Mouse (Mus musculus) midbrain, embryonic 10.5 days (tissue): ENCODE measurements around the gene Fbxo44. TPM values are rescaled to one million over a fixed set of nuclear protein-coding genes. Genes with fewer than 3 reads are reported as not detected.
"Not testable (repeated sequence)": the region's sequence is repeated elsewhere in the genome, so short reads cannot be mapped to it uniquely, and the experiment has no call there.

Experiments used
- DNase-seq: peaks from one replicate; pipeline ENCODE4 v3.0.0-alpha.2; 2017; ENCODE audit warnings: low spot score
- H3K27ac ChIP-seq: fragments of 300-500 bp; sonication (generic); replicated peaks from 2 replicates; pipeline ENCODE4 v1.5.1; 2016; ENCODE audit warnings: mild to moderate bottlenecking
- H3K27me3 ChIP-seq: fragments of 300-500 bp; sonication (generic); 2 replicates; pipeline ENCODE4 v1.6.1; 2016; ENCODE audit warnings: low read depth, mild to moderate bottlenecking; ENCODE audit not compliant: poor library complexity, severe bottlenecking
- H3K36me3 ChIP-seq: fragments of 300-500 bp; sonication (generic); 2 replicates; pipeline ENCODE4 v1.6.1; 2016; ENCODE audit warnings: mild to moderate bottlenecking, moderate library complexity
- H3K4me1 ChIP-seq: fragments of 300-500 bp; sonication (generic); 2 replicates; pipeline ENCODE4 v1.6.1; 2016
- H3K4me3 ChIP-seq: fragments of 300-500 bp; sonication (generic); 2 replicates; pipeline ENCODE4 v1.5.1; 2016; ENCODE audit warnings: mild to moderate bottlenecking, moderate library complexity
- H3K9me3 ChIP-seq: fragments of 300-500 bp; sonication (generic); replicated peaks from 2 replicates; pipeline ENCODE4 v1.6.1; 2016; ENCODE audit warnings: mild to moderate bottlenecking
- WGBS: fragments of 180-500 bp; shearing (Covaris S2); methylation state at CpG from one replicate; pipeline ENCODE4 v1.1.7; 2016; 5-methylcytosine and 5-hydroxymethylcytosine counted together
- polyA plus RNA-seq: library from polyadenylated mRNA; unstranded; fragments of >200 nt; fragmentation: Nextera tagmentation; extraction: Ambion mirVana; gene quantifications from 2 replicates; pipeline ENCODE4 v1.2.1, GENCODE M21; 2016

Gene Fbxo44
- 39.6 and 58.5 TPM in 2 replicates for polyA plus RNA-seq

GRCm38 (mm10) chr4:148160436-148161390, at the start of gene Fbxo44, which contains the start of gene Fbxo2:
TSS of gene Fbxo44 (minus strand) at chr4:148160482.
TSS of gene Fbxo2 (plus strand) at chr4:148160621.
- peaks cover 64% of the 10 kb centered on the region for H3K27me3 ChIP-seq
- H3K4me1 ChIP-seq, result peaks cover 64% of the 10 kb centered on the region
- DNase-seq, result no peak

GRCm38 (mm10) chr4:148204873-148205232, 44.6 kb upstream of the Fbxo44 start:
- H3K27ac ChIP-seq, result no peak overlapping the region

More at GRCm38 (mm10) chr4:148160436-148161390, at the start of gene Fbxo44, which contains the start of gene Fbxo2:
- Histone ChIP-seq H3K36me3 (peaks cover 29% of the 10 kb centered on the region), H3K4me3 (peak within 1 kb of the TSS; percentile 83), H3K27ac (peak within 1 kb of the TSS; percentile 93), H3K9me3 (no peaks in the 10 kb centered on the region)
- WGBS, result 1% methylated on average over 43 of the region's 43 CpGs

DNA sequence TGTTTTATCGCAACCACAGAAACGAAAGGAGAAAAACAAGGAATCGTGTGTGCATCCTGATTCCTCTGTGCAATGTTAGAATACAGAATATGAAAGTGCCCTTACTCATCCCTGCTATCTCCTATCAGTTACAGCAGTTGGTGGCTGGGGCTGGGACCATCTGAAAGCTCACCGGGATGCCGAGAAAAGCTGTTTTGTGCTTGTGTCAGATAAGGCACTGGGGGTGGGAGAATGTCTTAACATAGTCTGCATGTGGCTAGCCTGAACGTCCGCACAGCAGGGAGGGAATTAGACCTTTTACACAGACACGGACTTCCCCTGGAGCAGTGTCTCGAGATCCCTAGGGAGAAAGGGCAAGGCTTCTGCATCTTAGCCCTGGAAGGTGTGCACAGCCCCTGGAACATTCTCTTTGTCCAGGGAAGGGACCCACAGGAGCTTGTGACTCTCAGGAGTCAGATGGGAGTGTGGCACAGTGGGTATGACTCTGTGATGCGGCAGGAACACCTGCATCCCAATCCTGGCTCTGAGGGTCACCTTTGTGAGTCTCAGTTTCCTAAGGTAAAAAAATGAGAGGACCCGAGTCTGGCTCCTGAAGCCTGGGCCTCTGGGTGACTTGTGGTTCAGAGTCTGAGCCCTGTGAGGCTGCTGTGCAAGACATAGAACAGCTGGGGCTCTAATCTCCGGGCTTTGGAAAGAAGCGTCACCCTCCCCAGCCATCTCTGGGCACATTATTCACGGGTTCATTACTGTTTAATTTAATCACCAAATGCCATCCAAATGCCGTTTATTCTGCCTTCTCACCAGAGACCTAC, 44.0 kb upstream of the Fbxo44 start:
- 55% methylated on average over 15 of the region's 15 CpGs for WGBS
- Histone ChIP-seq H3K27me3 (peaks cover 18% of the 10 kb centered on the region), H3K27ac (peak overlapping the region; percentile 53), H3K4me3 (no peak overlapping the region), H3K9me3 (no peaks in the 10 kb centered on the region), H3K4me1 (peaks cover 27% of the 10 kb centered on the region), H3K36me3 (no peaks in the 10 kb centered on the region)
- DNase-seq, result no peak

More at GRCm38 (mm10) chr4:148204873-148205232, 44.6 kb upstream of the Fbxo44 start:
- H3K36me3 ChIP-seq, result no peaks in the 10 kb centered on the region
- peaks cover 27% of the 10 kb centered on the region for H3K4me1 ChIP-seq
- H3K4me3 ChIP-seq, result no peak overlapping the region
- peaks cover 12% of the 10 kb centered on the region for H3K27me3 ChIP-seq
- 73% methylated on average over 6 of the region's 6 CpGs for WGBS
- no peaks in the 10 kb centered on the region for H3K9me3 ChIP-seq
- DNase-seq, result no peak

DNA sequence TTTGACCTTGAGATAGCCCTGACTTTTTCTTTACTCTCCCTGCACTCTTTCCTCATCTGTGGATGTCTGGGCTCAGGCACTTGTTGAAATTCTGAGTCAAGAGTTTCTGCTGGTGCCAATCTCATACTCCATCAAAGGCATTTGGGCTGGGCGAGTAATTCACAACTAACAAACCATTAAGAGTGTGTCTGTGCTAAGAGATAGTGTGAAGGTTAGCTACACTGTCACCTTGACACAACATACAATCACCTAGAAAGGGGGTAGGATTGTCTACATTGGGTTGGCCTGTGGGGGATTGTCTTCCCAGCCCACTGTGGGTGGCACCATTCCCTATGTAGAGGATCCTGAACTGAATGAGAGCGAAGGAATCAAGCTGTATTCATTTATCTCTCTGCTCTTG, 43.3 kb upstream of the Fbxo44 start:
- Histone ChIP-seq H3K4me3 (no peak overlapping the region), H3K9me3 (no peaks in the 10 kb centered on the region), H3K36me3 (no peaks in the 10 kb centered on the region), H3K27ac (no peak overlapping the region), H3K4me1 (peaks cover 30% of the 10 kb centered on the region), H3K27me3 (peaks cover 25% of the 10 kb centered on the region)
- no peak for DNase-seq
- WGBS, result 94% methylated on average over 2 of the region's 2 CpGs

- no peak for DNase-seq
- Histone ChIP-seq H3K4me1 (peaks cover 21% of the 10 kb centered on the region), H3K4me3 (no peak overlapping the region), H3K36me3 (no peaks in the 10 kb centered on the region), H3K9me3 (no peaks in the 10 kb centered on the region), H3K27me3 (peaks cover 38% of the 10 kb centered on the region), H3K27ac (no peak overlapping the region)
- 45% methylated on average over 10 of the region's 10 CpGs for WGBS
Measured at GRCm38 (mm10) chr4:148198721-148199120, 38.4 kb upstream of the Fbxo44 start.

DNA sequence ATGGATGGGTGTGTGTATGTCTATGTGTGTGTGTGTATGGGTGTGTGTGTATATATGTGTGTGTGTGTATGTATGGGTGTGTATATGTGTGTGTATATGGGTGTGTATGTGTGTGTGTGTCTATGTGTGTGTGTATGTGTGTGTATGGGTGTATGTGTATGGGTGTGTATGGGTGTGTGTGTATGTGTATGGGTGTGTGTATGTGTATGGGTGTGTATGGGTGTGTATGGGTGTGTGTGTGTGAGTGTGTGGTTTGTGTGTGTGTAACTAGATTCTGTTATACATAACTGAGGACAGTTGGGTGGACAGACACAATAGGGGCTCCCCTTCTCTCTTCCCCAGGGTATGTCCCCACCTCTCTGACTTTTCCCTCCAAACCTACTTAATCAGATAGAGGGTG, 34.1 kb upstream of the Fbxo44 start:
- peaks cover 36% of the 10 kb centered on the region for H3K27me3 ChIP-seq
- H3K36me3 ChIP-seq, result no peaks in the 10 kb centered on the region
- H3K27ac ChIP-seq, result no peak overlapping the region
- no peak overlapping the region for H3K4me3 ChIP-seq
- H3K9me3 ChIP-seq, result no peaks in the 10 kb centered on the region
- no peak for DNase-seq
- peaks cover 29% of the 10 kb centered on the region for H3K4me1 ChIP-seq

DNA sequence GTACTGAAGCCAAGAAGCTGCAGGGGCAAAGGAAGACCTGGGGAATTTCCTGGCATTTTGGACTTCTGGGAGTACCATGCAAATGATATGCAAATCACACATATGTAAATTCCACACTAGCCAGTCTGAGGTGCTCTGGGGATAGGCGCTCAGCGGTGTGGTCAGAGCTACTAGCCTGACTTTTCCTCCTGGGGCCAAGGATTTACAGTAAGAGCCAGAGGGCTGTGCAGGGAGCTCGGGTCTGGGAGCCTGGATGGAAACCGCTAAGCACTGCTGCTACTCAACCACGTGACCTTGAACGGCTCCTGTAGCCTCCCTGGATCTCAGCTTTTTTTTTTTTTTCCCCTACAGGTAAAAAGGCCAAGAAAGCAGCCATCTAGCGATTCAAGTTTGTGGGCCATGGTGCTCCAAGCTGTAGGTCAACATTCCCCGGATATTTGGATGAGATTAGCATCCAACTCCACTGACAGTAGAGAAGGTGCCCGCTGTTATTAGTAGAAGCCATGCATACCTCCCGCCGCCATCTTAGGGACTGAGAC, 32.5 kb upstream of the Fbxo44 start:
- DNase-seq, result no peak
- H3K4me1 ChIP-seq, result peaks cover 20% of the 10 kb centered on the region
- no peaks in the 10 kb centered on the region for H3K9me3 ChIP-seq
- 39% methylated on average over 11 of the region's 11 CpGs for WGBS
- H3K27ac ChIP-seq, result no peak overlapping the region
- H3K4me3 ChIP-seq, result no peak overlapping the region
- H3K27me3 ChIP-seq, result peaks cover 31% of the 10 kb centered on the region
- no peaks in the 10 kb centered on the region for H3K36me3 ChIP-seq

DNA sequence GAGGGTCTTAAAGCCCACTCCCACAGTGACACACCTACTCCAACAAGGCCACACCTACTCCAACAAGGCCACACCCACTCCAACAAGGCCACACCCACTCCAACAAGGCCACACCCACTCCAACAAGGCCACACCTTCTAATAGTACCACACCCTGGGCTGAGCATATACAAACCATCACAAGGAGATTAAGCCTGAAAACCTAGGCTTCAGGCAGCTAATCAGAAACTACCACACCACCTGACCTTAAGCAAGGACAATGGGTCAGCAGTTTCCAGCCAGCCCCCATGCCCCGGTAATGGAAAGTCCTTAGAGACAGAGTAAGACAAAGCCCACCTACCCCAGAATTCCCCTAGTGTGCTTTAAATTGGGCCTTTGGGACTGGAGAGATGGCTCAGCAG, 28.5 kb upstream of the Fbxo44 start:
- not testable (repeated sequence) for H3K36me3 ChIP-seq

GRCm38 (mm10) chr4:148185819-148186218, 25.5 kb upstream of the Fbxo44 start:
- Histone ChIP-seq H3K4me3 (no peak overlapping the region), H3K27ac (no peak overlapping the region), H3K4me1 (peaks cover 30% of the 10 kb centered on the region), H3K9me3 (no peaks in the 10 kb centered on the region), H3K36me3 (no peaks in the 10 kb centered on the region), H3K27me3 (peaks cover 52% of the 10 kb centered on the region)
- 75% methylated on average over 4 of the region's 4 CpGs for WGBS
- no peak for DNase-seq

More for the DNA sequence above, 28.5 kb upstream of the Fbxo44 start:
- DNase-seq, H3K27ac ChIP-seq, H3K9me3 ChIP-seq, H3K4me3 ChIP-seq: not testable (repeated sequence)
- H3K27me3 ChIP-seq, result peaks cover 41% of the 10 kb centered on the region
- WGBS, result 94% methylated on average over 1 of the region's 1 CpGs
- H3K4me1 ChIP-seq, result peaks cover 38% of the 10 kb centered on the region

GRCm38 (mm10) chr4:148184564-148184963, 24.3 kb upstream of the Fbxo44 start:
- 41% methylated on average over 9 of the region's 9 CpGs for WGBS
- H3K4me3 ChIP-seq, result no peak overlapping the region

DNA sequence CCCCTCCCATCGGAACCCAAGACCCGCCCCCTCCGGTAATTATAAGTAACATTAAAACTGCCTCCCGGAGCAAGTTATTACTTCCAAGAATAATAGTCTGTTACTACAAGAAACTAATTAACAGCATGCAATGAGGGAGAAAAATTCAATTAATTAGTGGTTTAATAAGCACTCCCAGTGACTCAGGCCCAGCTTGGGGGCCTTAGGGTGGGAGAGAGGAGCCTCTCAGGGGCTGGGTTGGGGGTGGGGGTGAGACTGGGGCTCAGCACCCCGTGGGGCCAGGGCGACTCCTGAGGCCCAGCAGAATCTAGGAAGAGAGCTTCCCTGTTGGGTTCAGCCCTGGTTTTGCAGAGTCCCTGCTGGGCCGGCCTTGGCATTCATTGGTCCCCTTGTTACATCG, 22.1 kb upstream of the Fbxo44 start:
- H3K4me3 ChIP-seq, result no peak overlapping the region
- peaks cover 63% of the 10 kb centered on the region for H3K27me3 ChIP-seq
- H3K9me3 ChIP-seq, result no peaks in the 10 kb centered on the region
- no peak overlapping the region for H3K27ac ChIP-seq
- no peak for DNase-seq
- WGBS, result 42% methylated on average over 8 of the region's 8 CpGs
- H3K4me1 ChIP-seq, result peaks cover 34% of the 10 kb centered on the region
- H3K36me3 ChIP-seq, result no peaks in the 10 kb centered on the region

More at GRCm38 (mm10) chr4:148184564-148184963, 24.3 kb upstream of the Fbxo44 start:
- Histone ChIP-seq H3K9me3 (no peaks in the 10 kb centered on the region), H3K27me3 (peaks cover 54% of the 10 kb centered on the region), H3K27ac (no peak overlapping the region), H3K4me1 (peaks cover 30% of the 10 kb centered on the region), H3K36me3 (no peaks in the 10 kb centered on the region)
- no peak for DNase-seq

DNA sequence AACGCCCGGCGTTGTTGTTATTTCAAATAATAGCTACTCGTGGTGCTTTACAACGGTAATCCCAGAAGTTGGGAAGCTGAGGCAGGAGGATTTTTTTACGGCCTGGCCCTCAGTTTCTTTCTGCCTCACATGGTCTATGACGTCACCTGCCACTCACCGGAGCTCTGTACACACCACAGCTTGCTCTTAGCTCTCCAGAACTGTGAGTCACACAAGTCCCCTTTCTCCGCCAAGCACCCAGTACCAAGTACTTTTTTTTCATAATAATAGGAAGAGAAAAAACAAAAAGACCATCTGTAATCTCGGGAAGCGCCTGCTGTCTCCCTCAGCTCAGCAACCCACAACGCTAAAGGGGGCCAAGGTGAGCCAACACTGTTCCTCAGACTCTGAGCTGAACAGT, 21.2 kb upstream of the Fbxo44 start:
- Histone ChIP-seq H3K27me3 (peaks cover 62% of the 10 kb centered on the region), H3K36me3 (no peaks in the 10 kb centered on the region), H3K9me3 (no peaks in the 10 kb centered on the region), H3K4me1 (peaks cover 34% of the 10 kb centered on the region), H3K4me3 (no peak overlapping the region), H3K27ac (no peak overlapping the region)
- no peak for DNase-seq
- WGBS, result 91% methylated on average over 12 of the region's 12 CpGs
